Mouse (Mus musculus): ENCODE measurements around the gene Gatad1. TPM values are rescaled to one million over a fixed set of nuclear protein-coding genes. Genes with fewer than 3 reads are reported as not detected.

Gene Gatad1
- total RNA-seq, 1 experiment from 2014 or later: 187 TPM

Other genes starting within 250 kb of the Gatad1 start
- 168 and 180 TPM in 2 replicates for gene Fam133b, start 113.4 kb downstream of the Gatad1 start, total RNA-seq (2017)
- 15.8 and 17.7 TPM in 2 replicates for gene 1700109H08Rik, start 85.6 kb downstream of the Gatad1 start, total RNA-seq (2017)
- 21.0 and 32.2 TPM in 2 replicates for gene Pex1, start 61.1 kb downstream of the Gatad1 start, total RNA-seq (2017)
- gene Rbm48, start 60.6 kb downstream of the Gatad1 start, total RNA-seq (2017): 37.9 and 38.6 TPM in 2 replicates
- 2.9 TPM in 1 of 2 replicates, not detected in the other for gene Tmbim7, start 6.0 kb downstream of the Gatad1 start, total RNA-seq (2017)
- 43.5 and 68.3 TPM in 2 replicates for gene Ankib1, start 145.7 kb upstream of the Gatad1 start, total RNA-seq (2017)
- 67.0 and 67.5 TPM in 2 replicates for gene Krit1, start 146.0 kb upstream of the Gatad1 start, total RNA-seq (2017)
- not detected in 2 replicates for gene Lrrd1, start 188.0 kb upstream of the Gatad1 start, total RNA-seq (2017)
- 11.2 and 17.0 TPM in 2 replicates for gene Mterf1a, start 236.7 kb upstream of the Gatad1 start, total RNA-seq (2017)